Mouse (Mus musculus) c-Kit-negative CD71-positive TER-119-positive erythroid progenitor cells, embryonic 14.5 days (primary cell): Measurements from ENCODE around the gene Ttc30a2.

ENCODE experiments used
- DNase-seq: peaks from one replicate; pipeline ENCODE4 v3.0.0-alpha.2; 2013; ENCODE audit warnings: low read depth, low spot score

Gene Ttc30a2

GRCm38 (mm10) chr2:75929786-75930444 lies 48.1 kb downstream of the Ttc30a2 start:
- DNase-seq: no peak

DNA sequence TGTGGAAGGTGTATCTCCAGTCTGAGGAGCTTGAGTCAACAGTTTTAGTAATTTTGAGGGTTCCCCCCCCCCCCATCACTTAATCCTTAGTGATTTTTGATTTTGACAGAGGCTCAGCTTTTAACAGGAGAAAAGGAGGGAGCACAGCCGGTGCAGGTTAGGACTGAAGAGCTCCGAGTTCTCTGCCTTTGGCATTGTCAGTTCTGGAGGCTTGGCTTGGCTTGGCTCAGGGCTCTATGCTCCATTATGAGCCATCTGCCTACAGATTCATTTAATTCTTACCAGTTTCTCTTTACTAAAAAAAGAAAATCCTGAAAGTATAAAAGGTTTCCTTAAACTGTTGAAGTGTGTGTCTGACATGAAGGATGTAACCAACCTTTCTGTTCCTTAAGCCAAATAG lies 48.8 kb downstream of the Ttc30a2 start:
- no peak for DNase-seq

- no peak for DNase-seq
These were observed 50.0 kb downstream of the Ttc30a2 start for GRCm38 (mm10) chr2:75928011-75928410.

DNA sequence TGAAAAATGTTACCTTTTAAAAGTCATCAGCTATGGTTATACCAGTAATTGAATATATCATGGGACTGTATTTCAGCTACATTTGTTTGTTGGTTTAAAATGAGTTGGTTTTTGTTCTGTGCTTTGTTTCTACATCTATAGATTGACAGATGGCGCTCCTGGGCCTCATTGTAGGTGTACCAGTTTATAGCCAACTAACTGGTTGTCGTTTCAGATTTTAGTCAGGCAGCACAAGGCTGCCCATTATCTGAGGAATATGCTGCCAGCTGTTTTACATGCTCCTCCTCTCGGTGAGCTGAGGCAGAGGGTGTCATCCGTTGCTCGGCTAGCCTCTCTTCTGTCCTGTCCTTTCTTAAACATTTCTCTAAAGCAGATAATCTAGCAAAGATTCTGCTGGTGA lies 51.9 kb downstream of the Ttc30a2 start:
- DNase-seq: no peak
